ENCODE assay signal across 29 mouse cellular contexts in the genomic region with DNA sequence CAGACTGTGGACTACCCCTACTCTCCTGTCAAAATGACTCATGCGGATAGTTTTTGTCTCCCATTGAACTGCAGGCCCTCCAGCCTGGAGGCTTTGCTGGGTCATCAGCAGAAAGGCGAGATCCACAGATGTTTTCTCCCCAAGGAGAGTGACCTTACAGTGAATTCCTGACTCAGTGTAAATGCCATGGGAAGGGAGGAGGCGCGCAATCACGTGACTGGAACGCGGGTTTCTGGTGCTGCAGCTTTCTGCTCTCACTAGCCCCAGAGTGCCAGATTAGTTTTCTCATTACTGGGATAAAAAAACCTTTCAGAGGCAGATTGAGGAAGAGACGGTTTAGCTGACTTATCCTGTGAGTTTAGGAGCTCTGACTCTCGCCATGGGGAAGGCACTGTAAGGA.
A peak's percentile ranks its signal among the peaks of the same experiment; 100 is the strongest.
DNase-seq lines count a peak whose midpoint lies in the region; ATAC-seq and TF ChIP-seq lines count a peak whose summit lies in the region.
"Had no signal": no experiment of that assay in that cellular context is flagged by ENCODE, and none has a peak within 500 bp of the region (broad histone marks: within the 10 kb centered on the region; RNA-seq: fewer than 3 reads in every experiment).

No protein-coding gene starts in this region.

- H3ac ChIP-seq in myocyte (ENCODE audit: control insufficient read depth, insufficient read length), result no peak overlapping the region

- no peak for TF ChIP-seq POLR2A in myocyte (IDR thresholded peaks at IDR 0.05; ENCODE audit: insufficient read length, low read depth)

- no peaks in the 10 kb centered on the region for H3K79me2 ChIP-seq in myocyte (ENCODE audit: control insufficient read depth, insufficient read depth)

- 62% methylated on average over 9 of the region's 9 CpGs for WGBS in heart, embryonic 12.5 days

- H3K36me3 ChIP-seq in heart, embryonic 12.5 days, result no peaks in the 10 kb centered on the region
- no peaks in the 10 kb centered on the region for H3K36me3 ChIP-seq in myocyte (ENCODE audit: control insufficient read depth, insufficient read depth)
- H3K36me3 ChIP-seq: hindbrain, embryonic 12.5 days; intestine, embryonic 15.5 days; liver, embryonic 15.5 days; midbrain, embryonic 10.5 days; midbrain, embryonic 15.5 days had no signal

- H3K9ac ChIP-seq in heart, embryonic 12.5 days, result no peak overlapping the region
- H3K9ac ChIP-seq: hindbrain, embryonic 12.5 days; intestine, embryonic 15.5 days; liver, embryonic 15.5 days; lung, embryonic 14.5 days; midbrain, embryonic 15.5 days had no signal

- no peaks in the 10 kb centered on the region for H3K9me3 ChIP-seq in heart, embryonic 12.5 days (replicated peaks)
- H3K9me3 ChIP-seq: hindbrain, embryonic 12.5 days; intestine, embryonic 15.5 days; liver, embryonic 15.5 days; midbrain, embryonic 10.5 days; midbrain, embryonic 15.5 days had no signal

- DNase-seq in embryo, embryonic 10 days (ENCODE audit: low spot score), result peak; percentile 11
- no peak for DNase-seq in embryo, embryonic 9.5 days (ENCODE audit: extremely low spot score)
- peak; percentile 9 to 33 for DNase-seq in heart, adult 18-20 months
- DNase-seq in 3T3-L1 (ENCODE audit: low read depth, low spot score), result peak; percentile 24
- DNase-seq in spleen, postnatal 10 days (ENCODE audit: low spot score in 2 of 2), result no peak
- DNase-seq: adrenal gland, adult 8-10 months; cerebellum, adult 8-10 months; cerebellum, postnatal 25 days; kidney, adult 8-10 months; kidney, postnatal 10 days; layer of hippocampus, postnatal 36 days; lung, embryonic 14.5 days; lung, postnatal 14 days; right cerebral cortex, postnatal 25 days; spleen, adult 18-20 months; thymus, adult 18-20 months; thymus, postnatal 25 days had no signal

- H3K4me3 ChIP-seq in heart, embryonic 12.5 days, result no peak overlapping the region
- no peak overlapping the region for H3K4me3 ChIP-seq in myocyte
- H3K4me3 ChIP-seq: hindbrain, embryonic 12.5 days; intestine, embryonic 15.5 days; liver, embryonic 15.5 days; midbrain, embryonic 10.5 days; midbrain, embryonic 15.5 days had no signal

- ATAC-seq in heart, embryonic 12.5 days (ENCODE audit: insufficient number of reproducible peaks, low FRiP score), result no peak
- ATAC-seq: activated CD4-positive, CD25-positive, alpha-beta regulatory T cell, adult 4 months; CD4-positive, CD25-positive, alpha-beta regulatory T cell, adult 4 months; forebrain, embryonic 14.5 days; hindbrain, postnatal 0 days; intestine, embryonic 15.5 days; midbrain, embryonic 15.5 days had no signal

- H3K27me3 ChIP-seq in heart, embryonic 12.5 days (replicated peaks), result no peaks in the 10 kb centered on the region
- no peaks in the 10 kb centered on the region for H3K27me3 ChIP-seq in myocyte (ENCODE audit: control insufficient read depth, insufficient read depth, insufficient read length)
- H3K27me3 ChIP-seq: hindbrain, embryonic 12.5 days; intestine, embryonic 15.5 days; liver, embryonic 15.5 days; midbrain, embryonic 15.5 days had no signal

- H3K4me2 ChIP-seq in heart, embryonic 12.5 days, result no peak overlapping the region
- H3K4me2 ChIP-seq in myocyte (ENCODE audit: low read depth), result peak overlapping the region; percentile 30
- H3K4me2 ChIP-seq: hindbrain, embryonic 12.5 days; intestine, embryonic 15.5 days; liver, embryonic 15.5 days; lung, embryonic 14.5 days; midbrain, embryonic 15.5 days had no signal

- no peak overlapping the region for H3K27ac ChIP-seq in heart, embryonic 12.5 days (ENCODE audit: poor library complexity, severe bottlenecking)
- H3K27ac ChIP-seq: hindbrain, embryonic 12.5 days; hindbrain, postnatal 0 days; intestine, embryonic 15.5 days; liver, embryonic 15.5 days; midbrain, embryonic 10.5 days; midbrain, embryonic 15.5 days; stomach, postnatal 0 days had no signal

- no peaks in the 10 kb centered on the region for H3K4me1 ChIP-seq in heart, embryonic 12.5 days (replicated peaks)
- H3K4me1 ChIP-seq: intestine, embryonic 15.5 days; liver, embryonic 15.5 days; midbrain, embryonic 10.5 days had no signal

TF ChIP-seq in myocyte, 11 proteins besides CTCF, POLR2A, EP300 and RAD21:
- TF ChIP-seq MYOD1 (IDR thresholded peaks at IDR 0.05; ENCODE audit: control insufficient read depth in 1 of 3, insufficient read length in 2 of 3, low read depth in 2 of 3), result no peak
- TF ChIP-seq USF1 (IDR thresholded peaks at IDR 0.05; ENCODE audit: low read depth), result peak; percentile 83
- TF ChIP-seq REST (IDR thresholded peaks at IDR 0.05; ENCODE audit: insufficient read depth, insufficient read length), result no peak

Comparison
In these comparisons a context has a peak if more than half of its experiments do, and no peak if none do; other contexts are left out.
1. DNase-seq: peak in embryo, embryonic 10 days (single experiment), heart, adult 18-20 months (2 of 2) and 3T3-L1 (single experiment); none in embryo, embryonic 9.5 days (single experiment) and spleen, postnatal 10 days (0 of 2).